Mouse (Mus musculus): ENCODE results near the gene Elf3. TPM values are rescaled to one million over a fixed set of nuclear protein-coding genes. Genes with fewer than 3 reads are reported as not detected.
A peak's percentile ranks its signal among the peaks of the same experiment; 100 is the strongest.
"Not testable (repeated sequence)": the region's sequence is repeated elsewhere in the genome, so short reads cannot be mapped to it uniquely, and the experiment has no call there.

Gene Elf3
- total RNA-seq, 2 experiments from 2014 or later: 0.22 to 0.28 TPM

DNA sequence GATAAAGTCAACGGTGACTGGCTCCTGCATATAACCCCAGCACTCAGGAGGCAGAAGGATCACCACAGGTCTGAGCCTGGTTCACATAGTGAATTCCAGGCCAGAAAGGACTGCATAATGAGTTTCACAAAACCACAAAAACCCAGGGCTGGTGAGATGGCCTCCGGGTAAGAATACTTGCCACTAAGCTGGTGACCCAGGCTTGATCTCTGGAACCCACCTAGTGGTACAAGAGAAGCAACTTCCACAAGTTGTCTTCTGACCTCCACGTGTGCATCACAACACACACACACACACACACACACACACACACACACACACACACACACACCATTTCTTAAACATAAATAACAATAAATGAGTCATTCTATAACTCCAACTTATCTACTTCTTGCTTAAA lies 4.0 kb upstream of the Elf3 start:
- TF ChIP-seq CTCF (IDR thresholded peaks at IDR 0.05): no peak
- Histone ChIP-seq H3K27ac (no peak overlapping the region), H3K4me3 (no peak overlapping the region)
- intact Hi-C loops (cut with DNase I): no loop called here
- no peak for DNase-seq

DNA sequence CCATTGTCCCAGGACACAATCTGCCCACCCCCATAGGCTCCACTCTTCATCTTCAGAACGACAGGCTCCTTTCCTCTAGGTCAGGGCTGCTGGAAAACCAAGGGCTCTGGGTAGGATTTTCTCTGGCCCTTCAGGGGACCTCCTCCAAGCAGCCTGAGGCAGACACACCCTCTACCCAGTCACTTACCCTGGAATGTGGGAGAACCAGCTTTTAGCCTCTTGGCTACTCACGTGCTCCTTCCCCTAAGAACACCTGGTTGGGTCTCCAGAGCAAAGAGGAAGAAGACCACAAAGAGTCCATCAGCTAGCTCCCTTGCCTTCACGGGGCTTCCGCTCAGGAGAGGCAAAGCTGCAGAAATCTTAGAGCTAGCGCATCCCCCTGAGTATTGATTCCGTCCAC lies 2.6 kb upstream of the Elf3 start:
- Histone ChIP-seq H3K27ac (no peak overlapping the region; the same call in 1 of the 2 replicates), H3K4me3 (no peak overlapping the region)
- intact Hi-C loops (cut with DNase I): no loop called here
- DNase-seq: no peak
- no peak for TF ChIP-seq CTCF (IDR thresholded peaks at IDR 0.05)

DNA sequence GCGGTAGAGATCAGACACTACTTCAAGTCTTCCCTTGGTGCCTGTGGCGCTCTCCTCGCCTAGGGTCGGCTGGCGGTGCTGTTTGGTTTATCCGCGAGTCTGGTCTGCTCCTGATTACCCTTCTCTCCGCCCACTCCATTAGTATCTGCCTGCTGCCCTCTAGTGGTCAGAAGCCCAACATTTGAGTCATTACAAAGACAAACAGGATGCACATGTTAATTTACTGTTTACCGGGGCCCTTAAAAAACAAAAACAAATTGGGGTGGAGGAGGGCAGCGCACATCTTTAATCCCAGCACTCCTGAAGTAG lies 714 bp upstream of the Elf3 start:
- peak overlapping the region; percentile 63 for H3K27ac ChIP-seq
- TF ChIP-seq CTCF (IDR thresholded peaks at IDR 0.05): peak; percentile 84
- peak; percentile 81 for DNase-seq
- H3K4me3 ChIP-seq: peak overlapping the region; percentile 57
- intact Hi-C loops (cut with DNase I): loop anchor here (1.0 to 2.0 kb wide), 2 partner anchors 87 to 110 kb away; no protein-coding TSS in a partner anchor

DNA sequence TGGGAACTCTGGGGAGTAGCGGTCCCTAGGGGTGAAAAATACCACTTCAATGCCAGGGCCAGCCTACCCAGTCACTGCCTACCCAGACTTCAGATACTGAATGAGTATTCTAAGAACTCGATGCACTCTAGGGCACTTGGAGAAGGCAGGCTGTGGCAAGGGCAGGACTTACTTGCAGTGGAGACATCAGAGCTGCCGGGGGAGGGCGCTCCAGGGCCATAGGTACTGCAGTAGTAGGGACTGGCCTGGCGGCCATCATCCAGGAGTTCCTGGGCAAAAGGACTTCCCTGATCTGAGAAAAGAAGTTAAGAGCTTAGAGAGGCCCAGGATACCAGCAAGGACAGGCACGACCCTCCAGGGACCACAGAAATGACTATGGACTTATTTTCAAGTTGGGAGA lies 2.1 kb downstream of the Elf3 start:
- TF ChIP-seq CTCF (IDR thresholded peaks at IDR 0.05): no peak; the same call in 1 of the 2 replicates
- Histone ChIP-seq H3K4me3 (no peak overlapping the region), H3K27ac (no peak overlapping the region)
- intact Hi-C loops (cut with DNase I): no loop called here
- no peak for DNase-seq

DNA sequence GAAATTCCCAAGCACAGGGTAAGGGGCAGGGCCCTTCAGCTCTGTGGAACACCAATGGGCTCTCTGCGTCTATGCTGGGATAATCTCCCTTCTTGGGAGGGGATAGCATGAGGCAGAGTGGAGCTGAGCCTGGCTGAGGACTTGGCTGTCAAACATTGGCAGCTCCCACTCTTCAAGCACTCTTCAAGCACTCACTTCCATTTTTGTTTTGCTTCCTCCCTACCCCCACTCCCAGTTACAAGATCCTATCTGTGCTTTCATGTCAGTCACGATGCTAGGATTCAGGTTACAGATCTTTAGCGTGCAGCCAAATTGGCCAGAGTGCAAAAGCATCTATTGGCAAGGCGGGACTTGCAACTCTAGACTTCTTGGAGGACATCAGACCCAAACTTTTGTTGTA lies 5.5 kb downstream of the Elf3 start:
- Histone ChIP-seq H3K4me3 (no peak overlapping the region), H3K27ac (peak overlapping the region; percentile 74)
- TF ChIP-seq CTCF (IDR thresholded peaks at IDR 0.05): no peak
- peak; percentile 75 for DNase-seq
- intact Hi-C loops (cut with DNase I): no loop called here

DNA sequence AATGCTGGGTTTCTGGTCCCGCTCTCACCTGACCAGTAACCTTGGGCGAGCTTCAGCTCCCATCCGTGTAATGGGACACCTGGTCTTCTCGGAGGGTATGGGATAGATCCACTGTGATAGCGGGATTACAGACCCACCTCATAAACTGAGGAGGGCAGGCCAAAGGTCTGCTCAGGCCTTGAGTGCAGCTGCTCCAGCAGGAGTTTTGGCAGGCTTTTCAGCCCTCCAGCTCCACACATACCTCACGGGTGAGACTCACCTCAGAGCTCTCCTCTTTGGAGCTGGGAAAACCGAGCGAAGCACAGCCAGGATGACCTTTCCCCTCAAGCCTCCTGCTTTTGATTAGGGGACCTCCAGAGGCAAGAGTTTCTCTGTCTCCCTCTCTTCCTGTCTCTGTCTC lies 7.0 kb downstream of the Elf3 start:
- no peak for TF ChIP-seq CTCF (IDR thresholded peaks at IDR 0.05)
- Histone ChIP-seq H3K4me3 (no peak overlapping the region), H3K27ac (no peak overlapping the region)
- intact Hi-C loops (cut with DNase I): no loop called here
- no peak for DNase-seq

DNA sequence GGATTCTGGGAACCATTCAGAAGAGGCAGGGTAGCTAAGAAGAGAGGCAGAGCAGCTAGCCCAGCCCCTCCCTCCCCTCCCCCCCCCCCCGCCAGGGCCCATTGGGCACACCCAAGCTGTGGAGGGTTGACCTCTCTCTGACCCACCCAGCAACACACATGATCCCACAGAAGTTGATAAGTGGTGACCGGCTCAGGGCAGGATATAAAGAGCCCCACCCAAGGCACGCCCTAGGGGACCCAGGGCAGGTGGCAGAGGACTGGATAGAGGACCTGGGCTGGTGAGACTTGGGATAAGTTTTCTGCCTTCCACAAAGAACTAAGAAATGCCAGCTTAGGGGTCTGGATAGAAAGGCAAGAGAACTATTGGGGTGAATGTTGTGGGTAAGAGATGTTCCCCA lies 7.7 kb downstream of the Elf3 start:
- Histone ChIP-seq H3K4me3 (no peak overlapping the region), H3K27ac (no peak overlapping the region)
- intact Hi-C loops (cut with DNase I): no loop called here
- no peak for TF ChIP-seq CTCF (IDR thresholded peaks at IDR 0.05)
- DNase-seq: no peak

DNA sequence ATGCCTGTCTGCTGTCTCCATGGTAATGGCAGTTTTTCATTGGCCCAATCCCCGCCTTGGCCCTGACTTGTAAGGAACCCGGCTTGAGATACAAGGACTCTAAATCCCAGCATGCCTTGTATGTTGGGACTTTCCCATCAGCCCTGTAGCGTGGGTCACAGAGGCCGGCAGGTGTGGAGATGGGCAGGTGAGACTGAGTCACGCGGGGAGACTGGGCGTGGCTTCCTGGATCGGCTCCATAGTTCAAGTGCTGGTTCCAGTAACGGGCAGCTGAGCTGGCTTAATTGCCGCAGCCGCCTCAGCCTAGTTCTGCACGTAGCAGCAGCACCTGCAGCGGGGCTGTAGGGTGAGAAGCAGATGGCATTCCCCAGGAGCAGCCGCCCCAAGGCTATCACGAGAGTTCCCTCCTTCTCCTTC lies 9.9 kb downstream of the Elf3 start:
- intact Hi-C loops (cut with DNase I): no loop called here
- no peak for TF ChIP-seq CTCF (IDR thresholded peaks at IDR 0.05)
- no peak for DNase-seq
- Histone ChIP-seq H3K4me3 (no peak overlapping the region), H3K27ac (no peak overlapping the region)

DNA sequence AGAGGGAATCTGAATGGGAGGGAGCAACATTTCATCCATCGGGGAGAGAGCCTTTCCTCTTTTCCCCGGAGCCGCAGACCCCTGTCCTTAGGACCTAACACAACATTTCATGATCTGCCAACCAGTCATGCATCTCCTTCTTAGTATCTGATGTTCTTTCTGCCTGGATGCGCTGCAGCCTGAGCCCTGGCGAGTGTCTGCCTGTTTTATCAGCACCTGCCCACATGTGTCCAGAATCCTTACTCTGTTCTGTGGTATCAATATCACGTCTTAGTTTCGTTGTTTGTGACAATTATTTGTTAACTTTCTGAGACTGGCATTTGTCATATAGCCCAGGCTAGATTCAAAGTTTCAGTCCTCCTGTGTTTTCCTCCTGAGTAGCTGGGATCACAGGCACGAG lies 14.4 kb downstream of the Elf3 start:
- DNase-seq: no peak
- intact Hi-C loops (cut with DNase I): no loop called here
- no peak overlapping the region for H3K27ac ChIP-seq
- TF ChIP-seq CTCF (IDR thresholded peaks at IDR 0.05): no peak
- H3K4me3 ChIP-seq: no peak overlapping the region

DNA sequence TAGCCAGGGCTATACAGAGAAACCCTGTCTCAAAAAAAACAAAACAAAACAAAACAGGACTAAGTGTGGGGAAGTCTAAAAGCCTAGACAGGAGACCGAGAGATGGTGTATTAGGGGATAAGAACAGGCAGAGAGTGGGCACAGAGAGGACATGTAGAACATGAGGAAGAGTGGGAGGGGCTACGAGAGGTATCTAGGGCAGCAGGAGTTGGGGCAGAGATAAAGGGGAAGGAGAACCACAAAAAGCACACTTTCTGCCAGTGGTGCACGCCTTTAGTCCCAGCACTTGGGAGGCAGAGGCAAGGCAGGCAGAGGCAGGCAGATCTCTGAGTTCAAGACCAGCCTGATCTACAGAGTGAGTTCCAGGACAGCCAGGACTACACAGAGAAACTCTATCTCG lies 18.2 kb downstream of the Elf3 start:
- H3K27ac ChIP-seq; DNase-seq; H3K4me3 ChIP-seq; intact Hi-C loops (cut with DNase I): not testable (repeated sequence)

DNA sequence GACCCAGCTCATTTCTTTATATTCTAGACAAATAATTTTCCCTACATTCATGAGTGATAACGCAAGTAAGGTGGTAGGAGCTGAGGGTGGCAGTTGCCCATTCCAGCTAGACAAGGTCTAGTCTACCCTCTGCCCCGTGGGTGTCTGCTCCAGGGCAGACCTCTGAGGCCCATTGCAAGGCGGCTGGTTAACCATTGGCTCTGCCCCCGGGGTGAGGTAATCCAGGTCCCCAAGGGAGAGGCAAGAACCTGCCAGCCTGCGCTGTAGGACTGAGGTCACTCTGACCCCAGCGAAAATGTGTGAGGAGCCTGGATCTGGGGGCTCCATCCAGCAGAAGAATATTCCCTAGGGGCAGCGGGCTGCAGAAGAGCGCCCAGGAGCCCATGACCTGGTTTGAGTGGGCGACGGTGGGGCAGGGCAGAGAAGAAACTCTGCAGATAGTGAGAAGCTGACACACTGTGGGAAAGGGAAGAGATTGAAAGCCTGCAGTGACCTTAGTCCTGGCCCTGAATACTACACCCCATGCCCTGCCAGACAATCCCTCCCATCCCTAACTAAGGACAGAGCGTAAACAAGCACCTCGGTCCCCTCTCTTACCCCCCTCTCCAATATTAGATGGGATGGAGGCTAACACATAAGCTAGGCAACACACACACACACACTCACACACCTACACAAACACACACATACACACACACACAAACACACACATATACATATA lies 21.1 kb downstream of the Elf3 start:
- Histone ChIP-seq H3K27ac (no peak overlapping the region), H3K4me3 (no peak overlapping the region)
- DNase-seq: peak; percentile 36
- intact Hi-C loops (cut with DNase I): no loop called here
- TF ChIP-seq CTCF (IDR thresholded peaks at IDR 0.05): no peak

DNA sequence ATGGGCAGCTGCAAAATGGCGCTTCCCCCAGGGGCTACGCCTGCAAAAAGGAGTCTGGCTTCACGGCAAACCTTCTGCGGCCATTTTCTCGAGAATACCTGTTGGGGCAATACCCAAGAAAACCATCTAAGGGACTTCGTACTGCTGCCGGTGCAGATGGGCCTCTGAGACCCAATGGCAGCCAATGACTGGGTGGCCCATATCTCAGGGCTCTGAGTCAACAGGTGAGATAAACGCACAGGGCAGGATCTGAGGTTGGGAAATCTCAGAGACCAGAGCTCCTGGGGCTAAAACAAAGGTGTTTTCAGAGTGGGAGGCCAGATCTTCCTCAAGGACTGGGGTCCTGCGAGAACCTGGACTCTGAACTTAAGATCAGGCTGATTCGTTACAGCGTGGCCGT lies 23.6 kb downstream of the Elf3 start:
- no peak overlapping the region for H3K4me3 ChIP-seq
- TF ChIP-seq CTCF (IDR thresholded peaks at IDR 0.05): no peak
- intact Hi-C loops (cut with DNase I): no loop called here
- no peak overlapping the region for H3K27ac ChIP-seq
- no peak for DNase-seq

DNA sequence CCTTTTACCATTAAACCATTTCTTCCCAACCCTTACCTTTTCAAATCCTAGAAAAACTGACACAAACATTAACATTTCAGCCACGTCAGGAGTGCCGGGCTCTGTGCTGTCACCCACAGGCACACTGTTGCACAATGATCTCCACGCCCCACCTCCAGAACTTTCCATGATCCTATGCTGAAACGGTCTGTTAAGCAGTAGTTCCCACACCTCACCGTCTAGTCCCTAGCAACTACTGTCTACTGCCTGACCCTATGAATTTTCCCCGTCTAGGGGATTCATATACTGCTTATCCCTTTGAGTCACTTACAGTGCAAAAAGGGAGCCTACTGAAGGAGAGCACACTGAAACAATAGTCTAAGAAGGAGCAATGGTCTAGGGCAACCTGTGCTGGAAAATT lies 24.4 kb downstream of the Elf3 start:
- no peak for DNase-seq
- TF ChIP-seq CTCF (IDR thresholded peaks at IDR 0.05): no peak
- H3K4me3 ChIP-seq: no peak overlapping the region
- intact Hi-C loops (cut with DNase I): no loop called here
- H3K27ac ChIP-seq: no peak overlapping the region

DNA sequence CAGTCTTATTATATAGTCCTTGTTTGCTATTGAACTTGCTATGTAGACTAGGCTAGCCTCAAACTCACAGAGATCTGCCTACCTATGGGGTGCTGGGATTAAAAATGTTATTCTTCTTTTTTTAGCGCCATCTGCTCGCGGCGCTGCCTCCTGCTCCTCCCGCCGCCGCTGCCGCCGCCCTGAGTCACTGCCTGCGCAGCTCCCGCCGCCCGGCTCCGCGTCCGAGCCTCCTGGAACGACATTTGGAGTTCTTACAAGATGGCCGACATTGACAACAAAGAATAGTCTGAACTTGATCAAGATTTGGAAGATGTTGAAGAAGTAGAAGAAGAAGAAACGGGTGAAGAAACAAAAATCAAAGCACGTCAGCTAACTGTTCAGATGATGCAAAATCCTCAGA lies 26.5 kb downstream of the Elf3 start:
- H3K4me3 ChIP-seq; H3K27ac ChIP-seq; intact Hi-C loops (cut with DNase I); DNase-seq: not testable (repeated sequence)

Measured in gastrocnemius, adult 2 months (tissue).